Mouse (Mus musculus) neural tube, embryonic 11.5 days (tissue): Measurements from ENCODE around the gene Use1. TPM values are rescaled to one million over a fixed set of nuclear protein-coding genes. Genes with fewer than 3 reads are reported as not detected.

Source experiments
- ATAC-seq: fragments of 200-750 bp; cut with Nextera tagmentation; 2 replicates; pipeline ENCODE4 v1.8.0; 2017; ENCODE audit warnings: moderate number of reproducible peaks, mild to moderate bottlenecking, moderate TSS enrichment, moderate library complexity; ENCODE audit not compliant: insufficient read depth, low FRiP score, low TSS enrichment
- DNase-seq: peaks from one replicate; pipeline ENCODE4 v3.0.0-alpha.2; 2015; ENCODE audit warnings: low spot score
- H3K27ac ChIP-seq: fragments of 300-500 bp; sonication (generic); 2 replicates; pipeline ENCODE4 v1.5.1; 2014; ENCODE audit warnings: low read depth, mild to moderate bottlenecking, low read length
- H3K27me3 ChIP-seq: fragments of 300-500 bp; sonication (generic); 2 replicates; pipeline ENCODE4 v1.6.1; 2014; ENCODE audit warnings: mild to moderate bottlenecking, low read length, mixed read lengths; ENCODE audit not compliant: control insufficient read depth, insufficient read depth
- H3K36me3 ChIP-seq: fragments of 300-500 bp; sonication (generic); 2 replicates; pipeline ENCODE4 v1.6.1; 2014; ENCODE audit warnings: mild to moderate bottlenecking, low read length, moderate library complexity, mixed read lengths; ENCODE audit not compliant: control insufficient read depth, insufficient read depth
- H3K4me1 ChIP-seq: fragments of 300-500 bp; sonication (generic); 2 replicates; pipeline ENCODE4 v1.6.1; 2014; ENCODE audit warnings: low read length, mixed read lengths; ENCODE audit not compliant: control insufficient read depth, insufficient read depth
- H3K4me2 ChIP-seq: fragments of 300-500 bp; sonication (generic); 2 replicates; pipeline ENCODE4 v1.6.1; 2014; ENCODE audit warnings: low read depth, mild to moderate bottlenecking, moderate library complexity
- H3K4me3 ChIP-seq: fragments of 300-500 bp; sonication (generic); 2 replicates; pipeline ENCODE4 v1.5.1; 2014; ENCODE audit warnings: low read depth, low read length
- H3K9ac ChIP-seq: fragments of 300-500 bp; sonication (generic); 2 replicates; pipeline ENCODE4 v1.6.1; 2014; ENCODE audit warnings: mild to moderate bottlenecking, low read length
- H3K9me3 ChIP-seq: fragments of 300-500 bp; sonication (generic); 2 replicates; pipeline ENCODE4 v1.6.1; 2016; ENCODE audit warnings: low read length; ENCODE audit not compliant: control insufficient read depth
- WGBS: fragments of 180-500 bp; shearing (Covaris S2); extraction: QIAGEN DNeasy Blood & Tissue Kit; methylation state at CpG from one replicate; pipeline ENCODE4 v1.1.7; 2014; 5-methylcytosine and 5-hydroxymethylcytosine counted together
- polyA plus RNA-seq: library from polyadenylated mRNA; unstranded; fragments of >200 nt; fragmentation: Nextera tagmentation; extraction: Ambion mirVana; gene quantifications from 2 replicates; pipeline ENCODE4 v1.2.1, GENCODE M21; 2014

Gene Use1
- polyA plus RNA-seq, 1 experiment from 2014 or later, result 78.9 TPM

GRCm38 (mm10) chr8:71351520-71351919, 15.1 kb upstream of the Use1 start:
- no peak overlapping the region for H3K4me3 ChIP-seq
- H3K36me3 ChIP-seq, result peaks cover 21% of the 10 kb centered on the region
- 94% methylated on average over 1 of the region's 1 CpGs for WGBS
- H3K9ac ChIP-seq, result no peak overlapping the region
- no peak overlapping the region for H3K4me2 ChIP-seq
- no peaks in the 10 kb centered on the region for H3K4me1 ChIP-seq
- DNase-seq (no peak), ATAC-seq (no peak)
- H3K9me3 ChIP-seq, result no peaks in the 10 kb centered on the region
- H3K27ac ChIP-seq, result no peak overlapping the region
- no peaks in the 10 kb centered on the region for H3K27me3 ChIP-seq

DNA sequence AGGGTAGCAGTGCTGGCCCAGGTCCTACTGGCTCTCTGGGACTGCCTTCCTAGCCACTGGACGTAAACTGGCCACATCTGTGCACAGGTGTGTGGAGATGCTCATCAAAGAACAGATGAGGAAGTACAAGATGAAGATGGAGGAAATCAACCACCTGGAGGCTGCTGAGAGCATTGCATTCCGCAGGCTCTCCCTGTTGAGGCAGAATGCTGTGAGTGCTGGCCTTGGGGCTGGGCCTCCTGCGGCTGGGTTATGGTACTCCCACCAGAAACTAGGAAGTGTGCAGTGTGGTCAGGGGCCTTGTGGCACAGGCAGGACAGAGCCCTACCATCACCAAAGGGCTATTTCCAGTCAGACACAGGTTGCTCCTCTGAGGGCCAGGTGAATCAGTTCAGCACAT, 8.6 kb upstream of the Use1 start:
- Histone ChIP-seq H3K4me2 (no peak overlapping the region), H3K27me3 (no peaks in the 10 kb centered on the region), H3K27ac (no peak overlapping the region), H3K9ac (no peak overlapping the region), H3K36me3 (peaks cover 11% of the 10 kb centered on the region), H3K4me3 (no peak overlapping the region), H3K4me1 (no peaks in the 10 kb centered on the region), H3K9me3 (no peaks in the 10 kb centered on the region)
- WGBS, result 77% methylated on average over 3 of the region's 3 CpGs
- DNase-seq, result no peak
- no peak for ATAC-seq

DNA sequence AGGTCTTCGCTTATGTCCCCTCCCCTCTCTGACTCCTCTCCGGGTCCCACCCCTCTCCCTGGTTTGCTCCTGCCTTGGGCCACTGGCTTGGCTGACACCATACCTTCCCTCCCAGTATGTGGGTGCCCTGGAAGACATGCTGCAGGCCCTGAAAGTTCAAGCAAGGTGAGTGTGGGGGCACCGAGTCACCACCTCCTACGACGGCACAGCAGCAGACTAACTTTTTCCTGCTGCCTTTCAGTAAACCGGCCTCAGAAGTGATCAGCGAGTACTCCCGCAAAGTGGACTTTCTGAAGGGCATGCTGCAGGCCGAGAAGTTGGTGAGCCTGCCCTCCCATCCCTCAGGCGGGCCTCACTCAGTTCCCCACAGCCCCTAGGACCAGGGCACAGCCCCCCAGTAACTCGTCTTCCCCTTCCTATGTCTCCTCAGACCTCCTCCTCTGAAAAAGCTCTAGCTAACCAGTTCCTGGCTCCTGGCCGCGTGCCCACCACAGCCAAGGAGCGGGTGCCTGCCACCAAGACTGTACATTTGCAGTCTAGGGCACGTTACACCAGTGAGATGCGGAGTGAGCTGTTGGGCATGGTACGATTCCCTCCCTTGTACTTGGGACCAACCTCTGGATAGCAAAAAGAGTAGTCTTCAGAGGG, 1.0 kb downstream of the Use1 start:
- WGBS, result 52% methylated on average over 17 of the region's 17 CpGs
- DNase-seq (no peak), ATAC-seq (no peak)
- no peak overlapping the region for H3K27ac ChIP-seq
- no peaks in the 10 kb centered on the region for H3K9me3 ChIP-seq
- no peaks in the 10 kb centered on the region; the same call in 1 of the 2 replicates for H3K36me3 ChIP-seq
- peak overlapping the region; percentile 60 for H3K4me3 ChIP-seq
- peak overlapping the region; percentile 70 for H3K4me2 ChIP-seq
- H3K27me3 ChIP-seq, result no peaks in the 10 kb centered on the region
- peaks cover 6% of the 10 kb centered on the region for H3K4me1 ChIP-seq
- peak overlapping the region; percentile 49 for H3K9ac ChIP-seq

DNA sequence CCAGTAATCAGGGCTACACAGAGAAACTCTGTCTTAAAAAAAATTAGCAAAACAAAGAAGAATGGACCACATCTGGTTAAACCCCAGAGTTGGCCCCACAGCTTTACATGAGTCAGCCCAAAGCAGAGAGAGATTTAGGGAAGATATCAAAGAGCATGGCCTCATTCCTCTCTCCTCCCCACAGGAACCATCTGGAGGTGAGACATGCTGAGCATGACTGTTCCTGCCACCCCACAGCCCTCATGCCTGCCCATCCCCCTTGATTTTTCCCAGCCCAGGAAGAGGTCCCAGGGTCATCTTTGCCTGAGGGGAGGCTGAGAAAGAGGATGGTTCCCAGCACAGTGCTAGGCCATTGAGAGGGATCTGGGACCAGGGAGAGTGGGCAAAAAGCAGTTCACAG, 1.7 kb downstream of the Use1 start:
- Histone ChIP-seq H3K27me3 (no peaks in the 10 kb centered on the region), H3K4me1 (peaks cover 6% of the 10 kb centered on the region), H3K36me3 (no peaks in the 10 kb centered on the region; the same call in 1 of the 2 replicates), H3K4me3 (no peak overlapping the region), H3K9ac (no peak overlapping the region), H3K27ac (no peak overlapping the region), H3K4me2 (no peak overlapping the region), H3K9me3 (no peaks in the 10 kb centered on the region)
- DNase-seq, result no peak
- no peak for ATAC-seq

DNA sequence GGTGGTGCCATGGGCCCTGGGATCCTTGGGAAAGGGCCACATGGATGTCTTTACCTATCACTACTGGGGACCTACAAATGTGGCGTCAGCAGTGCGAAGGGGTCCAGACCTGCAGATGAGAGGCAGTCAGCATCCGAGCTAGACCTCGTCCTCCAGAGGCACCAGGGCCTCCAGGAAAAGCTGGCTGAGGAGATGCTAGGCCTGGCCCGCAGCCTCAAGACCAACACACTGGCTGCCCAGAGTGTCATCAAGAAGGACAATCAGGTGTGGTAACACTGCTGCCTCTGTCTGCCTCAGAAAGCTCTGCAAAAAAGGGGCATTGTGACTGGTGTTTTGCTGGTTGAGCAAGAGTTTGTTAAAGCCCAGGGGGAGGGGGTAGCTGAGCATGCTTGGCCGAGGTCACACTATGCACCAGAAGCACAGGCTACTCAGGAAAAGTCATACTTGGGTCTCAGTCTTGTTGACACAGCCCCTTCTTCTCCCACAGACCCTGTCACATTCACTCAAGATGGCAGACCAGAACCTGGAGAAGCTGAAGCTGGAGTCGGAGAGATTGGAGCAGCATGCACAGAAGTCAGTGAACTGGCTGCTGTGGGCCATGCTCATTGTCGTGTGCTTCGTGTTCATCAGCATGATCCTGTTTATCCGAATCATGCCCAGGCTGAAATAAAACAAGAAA, 2.5 kb downstream of the Use1 start:
- no peak overlapping the region for H3K9ac ChIP-seq
- no peak for ATAC-seq

DNA sequence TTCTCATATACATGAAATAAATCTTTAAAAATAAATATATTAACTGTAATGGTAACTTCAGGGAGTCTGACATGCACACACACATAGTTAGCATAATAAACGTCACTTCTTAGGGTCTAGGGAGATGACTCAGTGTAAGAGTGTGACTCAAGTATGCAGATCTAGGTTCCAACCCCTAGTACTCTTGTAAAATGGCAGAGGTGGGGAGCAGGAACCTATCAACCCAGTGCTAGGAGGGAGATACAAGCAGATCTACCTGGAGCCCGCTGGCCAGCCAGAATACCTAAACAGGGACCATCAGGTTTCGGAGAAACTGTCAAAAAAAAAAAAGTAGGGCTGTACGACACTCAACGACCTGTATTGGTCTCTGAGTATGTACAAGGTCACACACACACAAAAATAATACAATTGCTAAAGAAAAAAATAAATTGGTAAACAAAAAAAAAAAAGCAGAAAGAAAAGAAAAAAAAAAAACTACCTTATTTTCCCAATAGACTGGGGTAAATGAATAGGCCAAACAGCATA, 4.1 kb downstream of the Use1 start:
- Histone ChIP-seq H3K4me3 (peak overlapping the region; percentile 68), H3K36me3 (no peaks in the 10 kb centered on the region; the same call in 1 of the 2 replicates), H3K9ac (peak overlapping the region; percentile 52), H3K4me1 (peaks cover 10% of the 10 kb centered on the region), H3K27me3 (no peaks in the 10 kb centered on the region), H3K9me3 (no peaks in the 10 kb centered on the region), H3K27ac (no peak overlapping the region), H3K4me2 (peak overlapping the region; percentile 32)
- WGBS, result 26% methylated on average over 5 of the region's 5 CpGs
- ATAC-seq (no peak), DNase-seq (no peak)

More for the DNA sequence above, 2.5 kb downstream of the Use1 start:
- H3K4me3 ChIP-seq, result no peak overlapping the region
- no peak overlapping the region for H3K27ac ChIP-seq
- DNase-seq, result no peak
- no peaks in the 10 kb centered on the region for H3K27me3 ChIP-seq
- H3K9me3 ChIP-seq, result no peaks in the 10 kb centered on the region
- 95% methylated on average over 10 of the region's 10 CpGs for WGBS
- no peak overlapping the region for H3K4me2 ChIP-seq
- H3K4me1 ChIP-seq, result peaks cover 6% of the 10 kb centered on the region
- no peaks in the 10 kb centered on the region; the same call in 1 of the 2 replicates for H3K36me3 ChIP-seq

GRCm38 (mm10) chr8:71371236-71371848, 4.7 kb downstream of the Use1 start, which contains the start of gene Ocel1:
Gene Ocel1 (plus strand): TSS chr8:71371298.
- H3K4me1 ChIP-seq, result peaks cover 16% of the 10 kb centered on the region
- H3K9ac ChIP-seq, result peak within 1 kb of the TSS; percentile 52
- no peaks in the 10 kb centered on the region for H3K27me3 ChIP-seq
- no peaks in the 10 kb centered on the region; the same call in 1 of the 2 replicates for H3K36me3 ChIP-seq
- WGBS, result under 1% methylated on average over 68 of the region's 68 CpGs
- peak within 1 kb of the TSS; percentile 68 for H3K4me3 ChIP-seq
- no peaks in the 10 kb centered on the region for H3K9me3 ChIP-seq
- peak; percentile 82 for ATAC-seq
- peak within 1 kb of the TSS; percentile 32 for H3K4me2 ChIP-seq
- peak; percentile 99 for DNase-seq
- 0 out of 2 replicates have a peak within 1 kb of the TSS, but pooled peaks have one; percentile 60 for H3K27ac ChIP-seq

DNA sequence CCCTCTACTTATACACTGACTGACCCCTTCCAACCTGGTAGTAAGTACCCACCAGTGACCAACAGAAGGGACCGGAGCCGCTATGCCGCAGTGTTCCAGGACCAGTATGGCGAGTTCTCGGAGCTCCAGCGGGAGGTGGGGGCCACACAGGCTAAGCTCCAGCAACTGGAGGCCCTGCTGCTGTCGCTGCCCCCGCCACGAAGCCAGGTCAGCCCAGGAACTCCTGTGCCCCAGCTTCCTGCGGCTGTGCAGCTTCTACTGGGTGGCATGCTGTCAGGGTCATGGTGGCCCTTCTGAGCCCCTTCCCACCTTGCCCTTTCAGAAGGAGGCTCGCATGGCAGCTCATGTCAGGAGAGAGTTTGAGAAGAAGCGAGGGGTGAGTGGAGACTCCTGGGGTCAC, 5.8 kb downstream of the Use1 start:
- no peak overlapping the region for H3K27ac ChIP-seq
- peaks cover 20% of the 10 kb centered on the region for H3K4me1 ChIP-seq
- H3K4me3 ChIP-seq, result no peak overlapping the region
- DNase-seq (no peak), ATAC-seq (no peak)
- no peaks in the 10 kb centered on the region; the same call in 1 of the 2 replicates for H3K36me3 ChIP-seq
- 84% methylated on average over 12 of the region's 12 CpGs for WGBS
- H3K27me3 ChIP-seq, result no peaks in the 10 kb centered on the region
- H3K4me2 ChIP-seq, result no peak overlapping the region
- H3K9ac ChIP-seq, result no peak overlapping the region
- H3K9me3 ChIP-seq, result no peaks in the 10 kb centered on the region
